Mouse (Mus musculus) layer of hippocampus, adult 2 months (tissue): ENCODE measurements around the gene Zc3h12c. TPM values are rescaled to one million over a fixed set of nuclear protein-coding genes. Genes with fewer than 3 reads are reported as not detected.
A peak's percentile ranks its signal among the peaks of the same experiment; 100 is the strongest.

Experiments used
- DNase-seq, 2 experiments: peaks; one replicate each; pipeline ENCODE4 v3.0.0; 2022; ENCODE audit warnings: low spot score in 2 of 2
- H3K27ac ChIP-seq: fragments of 200-600 bp; 2 replicates; pipeline ENCODE4 v1.8.1; 2022
- H3K4me3 ChIP-seq: fragments of 200-600 bp; 2 replicates; pipeline ENCODE4 v1.8.1; 2022; ENCODE audit warnings: mild to moderate bottlenecking
- CTCF ChIP-seq: fragments of 200-600 bp; conservative IDR thresholded peaks from 2 replicates; pipeline ENCODE4 v1.8.1; 2022; ENCODE audit warnings: antibody characterized with exemption, mild to moderate bottlenecking, moderate library complexity
- long read RNA-seq, 2 experiments: library from polyadenylated mRNA; stranded (forward); transcript quantifications; one replicate each; pipeline ENCODE4 v2.0.0; 2021; ENCODE audit warnings: borderline mapping rate in 2 of 2
- total RNA-seq, 2 experiments: library from RNA; stranded (reverse); gene quantifications; 2 replicates each; pipeline ENCODE4 v1.2.3; 2021

The Zc3h12c gene
- total RNA-seq, result 10 to 100 TPM; 11.5 to 11.8 TPM
- long read RNA-seq, experiment 1, full-length matches to known transcripts, result 1 of 2 reads
- long read RNA-seq, experiment 1, partial matches to known transcripts, result 1 of 2 reads
- long read RNA-seq, experiment 1, other reads (novel, unspliced or antisense), result 0 of 2 reads
- long read RNA-seq, experiment 2, partial matches to known transcripts, result 1 of 3 reads
- long read RNA-seq, experiment 2, other reads (novel, unspliced or antisense), result 2 of 3 reads

GRCm38 (mm10) chr9:52167863-52168685 is at the start of gene Zc3h12c:
Gene Zc3h12c (minus strand): TSS chr9:52168572.
- TF ChIP-seq CTCF, result no peak
- Histone ChIP-seq H3K4me3 (peak within 1 kb of the TSS; percentile 90), H3K27ac (peak within 1 kb of the TSS; percentile 97)
- DNase-seq, result peak; percentile 11 to 47

DNA sequence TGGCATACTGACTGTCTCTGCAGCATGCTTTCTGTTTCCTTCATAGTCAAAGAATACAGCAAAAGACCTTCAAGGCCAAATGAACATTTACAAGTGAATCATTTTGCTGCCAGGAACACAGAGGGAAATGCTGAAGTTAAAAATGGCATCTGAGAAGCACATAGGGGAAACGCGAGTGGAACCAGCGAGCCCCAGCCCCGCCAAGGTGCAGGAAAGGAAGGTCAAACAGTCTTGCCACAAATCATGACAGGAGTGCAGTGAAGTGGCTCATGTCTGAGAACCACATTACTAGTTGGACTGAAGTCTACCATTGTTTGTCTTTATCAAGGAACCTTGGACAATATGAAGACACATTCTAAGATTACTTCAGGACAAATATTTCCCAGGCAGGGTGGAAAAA is 49.3 kb upstream of the Zc3h12c start:
- H3K27ac ChIP-seq, result no peak overlapping the region
- no peak for DNase-seq
- H3K4me3 ChIP-seq, result no peak overlapping the region
- TF ChIP-seq CTCF, result no peak

- DNase-seq, result peak in 1 of 2 experiments; percentile 62
- H3K27ac ChIP-seq, result peak overlapping the region; percentile 39; the same call in 1 of the 2 replicates
- no peak for TF ChIP-seq CTCF
- H3K4me3 ChIP-seq, result no peak overlapping the region
These were observed 46.9 kb upstream of the Zc3h12c start for GRCm38 (mm10) chr9:52215291-52215690.

GRCm38 (mm10) chr9:52212416-52212815 is 44.0 kb upstream of the Zc3h12c start:
- Histone ChIP-seq H3K4me3 (no peak overlapping the region), H3K27ac (no peak overlapping the region)
- TF ChIP-seq CTCF, result no peak
- no peak for DNase-seq

DNA sequence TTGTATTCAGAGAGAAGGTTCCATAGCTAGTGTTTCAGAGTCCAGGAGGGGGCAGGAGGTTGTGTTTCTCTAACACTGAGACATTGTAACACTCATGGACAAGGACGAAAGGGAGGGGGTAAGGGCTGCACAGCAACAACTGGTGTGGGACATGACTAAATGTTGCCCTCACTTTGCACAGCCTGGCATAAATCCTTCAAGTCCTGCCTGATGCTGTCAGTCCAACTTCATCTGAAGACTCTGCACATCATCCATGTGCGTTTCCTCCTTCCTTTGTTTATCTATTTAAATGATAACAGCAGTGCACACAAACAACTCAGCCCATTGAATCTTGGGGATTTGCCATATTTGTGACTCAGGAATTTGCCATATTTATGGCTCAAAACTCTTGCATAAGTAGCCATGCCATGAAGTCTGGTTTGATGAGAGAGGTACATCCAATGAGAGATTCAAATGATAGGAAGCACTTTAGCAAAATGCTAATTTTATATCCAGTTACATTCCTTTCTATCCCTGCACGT is 40.2 kb upstream of the Zc3h12c start:
- no peak for DNase-seq
- Histone ChIP-seq H3K4me3 (no peak overlapping the region), H3K27ac (no peak overlapping the region)
- no peak for TF ChIP-seq CTCF

DNA sequence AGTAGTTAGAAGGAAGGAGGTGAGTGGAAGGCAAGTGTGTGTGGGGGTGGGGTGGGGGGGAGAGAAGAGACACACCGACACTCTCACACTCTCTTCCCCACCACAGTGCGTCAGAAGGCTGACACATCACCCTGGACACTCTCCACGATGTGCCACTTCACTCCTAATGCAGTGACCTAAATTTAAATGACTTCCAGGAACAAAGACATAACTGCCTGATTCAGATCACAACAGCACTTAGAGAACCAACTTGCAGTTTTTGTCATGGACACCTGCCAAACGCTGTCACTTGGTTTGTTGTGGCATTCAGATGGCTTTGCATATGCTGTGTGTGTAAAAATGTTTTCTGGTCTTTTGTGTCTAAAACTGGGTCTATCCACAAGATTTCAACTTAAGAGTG is 34.8 kb upstream of the Zc3h12c start:
- TF ChIP-seq CTCF, result no peak
- no peak overlapping the region for H3K27ac ChIP-seq

GRCm38 (mm10) chr9:52200271-52200670 is 31.9 kb upstream of the Zc3h12c start:
- no peak for TF ChIP-seq CTCF
- no peak for DNase-seq

More for the DNA sequence above, 34.8 kb upstream of the Zc3h12c start:
- H3K4me3 ChIP-seq, result no peak overlapping the region
- peak; percentile 20 to 52 for DNase-seq

DNA sequence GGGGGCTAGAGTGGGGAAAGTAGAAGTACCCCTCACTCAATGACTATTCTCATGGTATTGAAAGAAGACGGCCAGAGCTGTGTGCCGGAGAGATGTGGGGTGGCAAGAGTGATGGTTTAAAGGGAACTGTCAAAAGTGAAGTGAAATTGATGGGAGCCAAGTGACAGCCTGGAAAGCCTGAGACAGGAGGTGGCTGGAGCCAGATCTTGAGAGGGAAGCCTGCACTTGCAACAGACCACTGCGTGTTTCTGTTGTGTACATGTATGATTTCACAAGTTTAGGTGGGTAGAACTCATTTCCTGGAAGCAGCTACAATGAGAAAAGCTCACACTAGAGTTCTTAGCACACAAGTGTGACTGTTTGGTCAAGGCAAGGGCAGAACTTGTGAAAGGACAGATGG is 27.5 kb upstream of the Zc3h12c start:
- no peak for DNase-seq
- no peak overlapping the region for H3K4me3 ChIP-seq
- no peak overlapping the region for H3K27ac ChIP-seq
- TF ChIP-seq CTCF, result no peak

More at GRCm38 (mm10) chr9:52200271-52200670, 31.9 kb upstream of the Zc3h12c start:
- no peak overlapping the region for H3K27ac ChIP-seq
- H3K4me3 ChIP-seq, result no peak overlapping the region

DNA sequence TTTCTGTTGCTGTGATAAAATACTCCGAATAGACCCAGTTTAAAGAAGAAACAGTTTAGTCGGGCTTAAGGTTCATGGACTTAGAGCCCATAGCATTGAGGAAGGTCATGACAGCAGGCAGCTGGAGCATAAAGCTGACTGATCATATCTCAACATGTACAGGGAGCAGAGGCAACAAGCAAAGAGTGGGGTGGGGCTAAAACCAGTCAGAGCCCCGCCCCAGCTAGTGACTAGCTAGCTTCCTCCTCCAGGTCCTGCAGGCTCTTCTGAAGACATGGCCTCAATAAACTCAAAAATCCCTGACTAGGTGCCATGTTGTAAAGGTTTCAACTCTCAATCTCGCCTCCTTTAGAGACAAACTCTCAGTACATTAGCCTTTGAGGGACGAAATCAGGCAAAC is 25.5 kb upstream of the Zc3h12c start:
- Histone ChIP-seq H3K4me3 (no peak overlapping the region), H3K27ac (no peak overlapping the region)
- no peak for DNase-seq
- TF ChIP-seq CTCF, result no peak

GRCm38 (mm10) chr9:52190907-52191306 is 22.5 kb upstream of the Zc3h12c start:
- no peak overlapping the region for H3K4me3 ChIP-seq
- no peak overlapping the region for H3K27ac ChIP-seq
- TF ChIP-seq CTCF, result no peak
- no peak for DNase-seq

DNA sequence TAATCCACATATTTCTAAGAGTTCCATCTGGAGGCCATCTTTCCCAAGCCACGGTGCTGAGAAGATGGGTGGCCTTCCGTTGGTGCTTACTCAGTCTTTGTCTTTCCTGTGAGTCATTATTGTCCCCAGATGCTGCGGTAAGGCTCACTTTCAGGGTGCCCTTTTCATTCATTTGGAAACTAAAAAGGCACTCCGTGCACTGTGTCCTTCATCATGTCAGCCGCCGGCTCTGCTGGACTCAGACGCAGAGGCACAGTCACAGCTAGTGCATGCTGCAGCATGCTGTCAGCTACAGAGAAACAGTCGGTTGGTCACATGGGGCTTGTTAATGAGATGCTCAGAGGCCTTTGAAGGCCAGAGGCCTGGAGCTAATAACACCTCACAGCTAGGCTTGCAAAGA is 19.7 kb upstream of the Zc3h12c start:
- H3K4me3 ChIP-seq, result no peak overlapping the region
- no peak for TF ChIP-seq CTCF
- no peak for DNase-seq
- H3K27ac ChIP-seq, result no peak overlapping the region

DNA sequence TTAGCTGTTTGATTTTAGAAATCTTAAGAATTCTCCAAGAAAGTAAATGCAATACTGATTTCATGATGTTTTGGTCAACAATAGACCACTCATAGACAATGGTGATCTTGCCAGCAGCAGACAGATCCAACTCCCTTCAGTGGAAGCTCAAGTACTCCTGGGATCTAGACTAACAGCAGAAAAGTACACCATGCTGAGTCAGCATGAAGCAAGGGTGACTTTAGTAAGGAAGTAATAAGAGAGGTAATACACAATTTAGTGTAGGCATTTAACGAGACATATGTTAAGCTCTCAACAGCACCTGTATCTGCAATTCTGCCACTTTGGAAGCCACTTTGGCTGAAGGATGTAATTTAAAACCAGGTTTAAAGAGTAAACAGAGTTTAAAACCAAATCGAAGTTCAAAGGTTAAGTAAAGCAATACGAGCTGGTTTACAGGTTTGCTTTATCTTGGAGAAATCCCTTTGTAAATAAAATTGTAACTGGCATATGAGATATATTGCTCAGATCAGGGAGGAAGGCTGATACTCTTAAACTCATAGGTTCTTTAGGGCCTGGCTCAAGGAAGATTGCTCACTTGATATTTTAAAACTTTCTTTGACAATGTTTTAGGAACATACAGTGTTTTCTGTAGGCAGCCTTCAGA is 18.0 kb upstream of the Zc3h12c start:
- no peak overlapping the region for H3K27ac ChIP-seq
- TF ChIP-seq CTCF, result no peak
- no peak for DNase-seq
- H3K4me3 ChIP-seq, result no peak overlapping the region

DNA sequence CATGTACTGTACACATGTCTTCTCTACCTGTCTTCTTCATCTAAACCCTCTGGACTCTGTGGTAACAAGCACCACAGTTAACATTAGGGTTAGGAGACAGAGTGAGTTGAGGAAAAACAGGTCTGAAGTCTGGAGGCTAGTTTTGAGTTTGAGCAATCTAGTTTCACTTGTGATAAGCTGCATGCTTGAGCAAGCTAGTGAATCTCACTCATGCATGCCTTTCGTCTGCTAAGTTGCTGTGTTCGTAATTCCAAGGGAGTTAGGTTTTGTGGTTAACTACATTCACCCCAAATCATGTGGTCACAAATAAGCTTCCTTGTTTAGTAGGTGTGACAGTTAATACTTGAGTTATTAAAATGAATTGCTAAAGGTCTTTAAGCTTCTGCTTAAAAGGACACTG is 13.0 kb upstream of the Zc3h12c start:
- no peak for DNase-seq
- H3K4me3 ChIP-seq, result no peak overlapping the region
- no peak overlapping the region for H3K27ac ChIP-seq
- TF ChIP-seq CTCF, result no peak
